Mouse (Mus musculus) heart, postnatal 0 days (tissue): ENCODE results near the gene Nkain1. TPM values are rescaled to one million over a fixed set of nuclear protein-coding genes. Genes with fewer than 3 reads are reported as not detected.

Experiments used
- ATAC-seq: fragments of 200-750 bp; cut with Nextera tagmentation; 2 replicates; pipeline ENCODE4 v1.8.0; 2017; ENCODE audit warnings: low read depth, moderate number of reproducible peaks, moderate library complexity; ENCODE audit not compliant: insufficient read depth
- DNase-seq: peaks from one replicate; pipeline ENCODE4 v3.0.0-alpha.2; 2016; ENCODE audit warnings: low spot score
- H3K27ac ChIP-seq: fragments of 300-500 bp; sonication (generic); 2 replicates; pipeline ENCODE4 v1.5.1; 2014; ENCODE audit warnings: low read depth, mild to moderate bottlenecking
- H3K27me3 ChIP-seq: fragments of 300-500 bp; sonication (generic); 2 replicates; pipeline ENCODE4 v1.6.1; 2014; ENCODE audit warnings: low read length, mixed read lengths; ENCODE audit not compliant: control insufficient read depth, insufficient read depth
- H3K36me3 ChIP-seq: fragments of 300-500 bp; sonication (generic); replicated peaks from 2 replicates; pipeline ENCODE4 v1.6.1; 2014; ENCODE audit warnings: low read length, mixed read lengths; ENCODE audit not compliant: control insufficient read depth, insufficient read depth
- H3K4me1 ChIP-seq: fragments of 300-500 bp; sonication (generic); 2 replicates; pipeline ENCODE4 v1.6.1; 2014; ENCODE audit warnings: antibody characterized with exemption; ENCODE audit not compliant: control insufficient read depth, insufficient read depth
- H3K4me2 ChIP-seq: fragments of 300-500 bp; sonication (generic); 2 replicates; pipeline ENCODE4 v1.6.1; 2014; ENCODE audit warnings: low read depth, mild to moderate bottlenecking, low read length, moderate library complexity
- H3K4me3 ChIP-seq: fragments of 300-500 bp; sonication (generic); 2 replicates; pipeline ENCODE4 v1.5.1; 2014; ENCODE audit warnings: low read depth, low read length
- H3K9ac ChIP-seq: fragments of 300-500 bp; sonication (generic); replicated peaks from 2 replicates; pipeline ENCODE4 v1.6.1; 2014; ENCODE audit warnings: low read depth, low read length, mixed read lengths
- H3K9me3 ChIP-seq: fragments of 300-500 bp; sonication (generic); replicated peaks from 2 replicates; pipeline ENCODE4 v1.6.1; 2016; ENCODE audit warnings: low read length; ENCODE audit not compliant: control insufficient read depth
- CTCF ChIP-seq: IDR thresholded peaks from 2 replicates; pipeline ENCODE4 v1.5.1; 2016; ENCODE audit warnings: antibody characterized with exemption, control low read depth, low read depth
- EP300 ChIP-seq: IDR thresholded peaks from 2 replicates; pipeline ENCODE4 v1.6.1; 2016; ENCODE audit warnings: antibody characterized with exemption, low read depth
- WGBS: fragments of 180-500 bp; shearing (Covaris S2); extraction: QIAGEN DNeasy Blood & Tissue Kit; methylation state at CpG from one replicate; pipeline ENCODE4 v1.1.7; 2014; 5-methylcytosine and 5-hydroxymethylcytosine counted together
- polyA plus RNA-seq: library from polyadenylated mRNA; unstranded; fragments of >200 nt; fragmentation: Nextera tagmentation; extraction: Ambion mirVana; gene quantifications from 2 replicates; pipeline ENCODE4 v1.2.1, GENCODE M21; 2015
- total RNA-seq: library from RNA; depleted of rRNA; stranded (reverse); fragments of >200 nt; gene quantifications from 2 replicates; pipeline ENCODE4 v1.2.3, GENCODE M21; 2014; ENCODE audit warnings: low replicate concordance; rRNA removed

Gene Nkain1
- total RNA-seq (16.0 and 18.9 TPM in 2 replicates), polyA plus RNA-seq (0.53 and 0.85 TPM in 2 replicates)

DNA sequence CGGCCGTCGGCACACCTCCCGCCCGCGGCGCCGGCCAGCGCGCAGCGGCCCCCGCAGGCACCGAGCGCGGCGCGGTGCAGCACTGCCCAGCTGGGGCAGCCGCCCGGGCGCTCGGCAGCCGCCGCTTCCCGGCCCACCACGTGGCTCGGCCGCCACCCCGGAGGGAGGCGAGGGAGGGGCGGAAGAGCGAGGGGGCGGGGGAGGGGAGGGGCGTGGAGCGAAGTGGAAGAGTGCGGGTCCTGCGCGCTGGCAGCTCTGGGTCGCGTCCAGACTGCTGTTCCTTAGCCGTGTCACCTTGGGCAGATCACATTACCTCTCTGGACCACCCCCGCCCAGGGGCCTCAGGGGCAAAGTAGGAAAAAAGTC, at the start of gene Nkain1:
Gene Nkain1, minus strand, starts transcription at position 126 of the 366 bp plus-strand sequence.
- H3K4me3 ChIP-seq = peak within 1 kb of the TSS; percentile 67
- ATAC-seq (peak; percentile 83), DNase-seq (peak; percentile 16)
- H3K9ac ChIP-seq = peak within 1 kb of the TSS; percentile 57
- no peaks in the 10 kb centered on the region for H3K36me3 ChIP-seq
- H3K4me2 ChIP-seq = peak within 1 kb of the TSS; percentile 99
- H3K27me3 ChIP-seq = peaks cover 19% of the 10 kb centered on the region
- no peak within 1 kb of the TSS for H3K27ac ChIP-seq
- WGBS = under 1% methylated on average over 11 of the region's 41 CpGs
- no peaks in the 10 kb centered on the region for H3K9me3 ChIP-seq
- peaks cover 11% of the 10 kb centered on the region; the same call in 1 of the 2 replicates for H3K4me1 ChIP-seq
- no peak for TF ChIP-seq CTCF
- no peak for TF ChIP-seq EP300

- Histone ChIP-seq H3K4me3 (no peak overlapping the region), H3K36me3 (no peaks in the 10 kb centered on the region), H3K27me3 (no peaks in the 10 kb centered on the region), H3K9me3 (no peaks in the 10 kb centered on the region), H3K9ac (no peak overlapping the region), H3K4me2 (no peak overlapping the region), H3K27ac (no peak overlapping the region), H3K4me1 (peaks cover 6% of the 10 kb centered on the region; the same call in 1 of the 2 replicates)
- TF ChIP-seq EP300 = no peak
- WGBS = 51% methylated on average over 9 of the region's 9 CpGs
- no peak for DNase-seq
- peak; percentile 14; the same call in 1 of the 2 replicates for ATAC-seq
These were observed 4.8 kb upstream of the Nkain1 start for GRCm38 (mm10) chr4:130578734-130579274.

GRCm38 (mm10) chr4:130577081-130577480, 3.1 kb upstream of the Nkain1 start:
- Histone ChIP-seq H3K27ac (no peak overlapping the region), H3K9ac (no peak overlapping the region), H3K4me3 (no peak overlapping the region), H3K4me1 (peaks cover 11% of the 10 kb centered on the region; the same call in 1 of the 2 replicates), H3K4me2 (no peak overlapping the region), H3K27me3 (peaks cover 13% of the 10 kb centered on the region), H3K9me3 (no peaks in the 10 kb centered on the region), H3K36me3 (no peaks in the 10 kb centered on the region)
- ATAC-seq = no peak
- DNase-seq = no peak
- WGBS = 76% methylated on average over 6 of the region's 6 CpGs
- TF ChIP-seq CTCF (no peak), EP300 (no peak)

GRCm38 (mm10) chr4:130576247-130576931, 2.4 kb upstream of the Nkain1 start:
- peaks cover 11% of the 10 kb centered on the region; the same call in 1 of the 2 replicates for H3K4me1 ChIP-seq
- H3K9ac ChIP-seq = no peak overlapping the region
- 47% methylated on average over 13 of the region's 13 CpGs for WGBS
- no peak for DNase-seq
- H3K4me2 ChIP-seq = no peak overlapping the region
- peaks cover 13% of the 10 kb centered on the region for H3K27me3 ChIP-seq
- H3K36me3 ChIP-seq = no peaks in the 10 kb centered on the region
- no peak overlapping the region for H3K27ac ChIP-seq
- no peaks in the 10 kb centered on the region for H3K9me3 ChIP-seq
- no peak for ATAC-seq
- H3K4me3 ChIP-seq = no peak overlapping the region
- TF ChIP-seq CTCF (no peak), EP300 (no peak)

DNA sequence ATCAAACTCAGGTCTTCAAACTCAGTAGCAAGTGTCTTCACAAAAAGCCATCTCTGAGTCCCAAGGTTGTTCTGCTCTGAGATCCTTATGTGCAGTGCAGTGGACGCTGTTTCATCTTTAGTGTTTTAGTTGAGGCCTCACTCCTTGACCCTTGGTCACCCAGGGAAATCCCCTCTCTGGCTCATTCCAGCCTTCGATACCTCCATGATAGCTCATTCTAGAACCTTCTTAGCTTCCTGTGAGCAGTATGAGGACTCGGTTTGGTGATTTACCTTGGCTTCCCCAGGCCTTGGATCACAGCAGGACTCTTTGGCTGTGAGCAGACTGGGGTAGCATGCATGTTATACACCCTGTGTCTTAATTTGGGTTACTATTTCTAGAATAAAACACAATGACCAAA, 1.6 kb upstream of the Nkain1 start:
- H3K27me3 ChIP-seq = peaks cover 13% of the 10 kb centered on the region
- H3K36me3 ChIP-seq = no peaks in the 10 kb centered on the region
- ATAC-seq (no peak), DNase-seq (no peak)
- H3K4me1 ChIP-seq = peaks cover 11% of the 10 kb centered on the region; the same call in 1 of the 2 replicates
- no peak overlapping the region for H3K4me3 ChIP-seq
- 79% methylated on average over 3 of the region's 3 CpGs for WGBS
- TF ChIP-seq CTCF = no peak
- no peak for TF ChIP-seq EP300
- no peak overlapping the region for H3K9ac ChIP-seq
- H3K27ac ChIP-seq = no peak overlapping the region
- no peak overlapping the region for H3K4me2 ChIP-seq
- no peaks in the 10 kb centered on the region for H3K9me3 ChIP-seq
